Mouse (Mus musculus) neural tube, embryonic 15.5 days (tissue): ENCODE measurements around the gene Prmt3. TPM values are rescaled to one million over a fixed set of nuclear protein-coding genes. Genes with fewer than 3 reads are reported as not detected.

Experiments used
- ATAC-seq: fragments of 200-750 bp; cut with Nextera tagmentation; 2 replicates; pipeline ENCODE4 v1.8.0; 2017; ENCODE audit warnings: mild to moderate bottlenecking, moderate TSS enrichment, moderate library complexity; ENCODE audit not compliant: low FRiP score
- H3K27ac ChIP-seq: fragments of 300-500 bp; sonication (generic); replicated peaks from 2 replicates; pipeline ENCODE4 v1.5.1; 2015; ENCODE audit warnings: mild to moderate bottlenecking, inconsistent platforms
- H3K27me3 ChIP-seq: fragments of 300-500 bp; sonication (generic); replicated peaks from 2 replicates; pipeline ENCODE4 v1.6.1; 2015; ENCODE audit warnings: inconsistent platforms
- H3K36me3 ChIP-seq: fragments of 300-500 bp; sonication (generic); 2 replicates; pipeline ENCODE4 v1.6.1; 2015; ENCODE audit warnings: inconsistent platforms
- H3K4me1 ChIP-seq: fragments of 300-500 bp; sonication (generic); 2 replicates; pipeline ENCODE4 v1.6.1; 2015; ENCODE audit warnings: inconsistent platforms
- H3K4me2 ChIP-seq: fragments of 300-500 bp; sonication (generic); 2 replicates; pipeline ENCODE4 v1.6.1; 2015; ENCODE audit warnings: inconsistent platforms, mild to moderate bottlenecking, moderate library complexity
- H3K4me3 ChIP-seq: fragments of 300-500 bp; sonication (generic); replicated peaks from 2 replicates; pipeline ENCODE4 v1.5.1; 2015; ENCODE audit warnings: mild to moderate bottlenecking, inconsistent platforms
- H3K9ac ChIP-seq: fragments of 300-500 bp; sonication (generic); replicated peaks from 2 replicates; pipeline ENCODE4 v1.6.1; 2015; ENCODE audit warnings: mild to moderate bottlenecking, inconsistent platforms
- H3K9me3 ChIP-seq: fragments of 300-500 bp; sonication (generic); replicated peaks from 2 replicates; pipeline ENCODE4 v1.6.1; 2016; ENCODE audit warnings: inconsistent platforms
- WGBS: fragments of 180-500 bp; shearing (Covaris S2); methylation state at CpG from one replicate; pipeline ENCODE4 v1.1.7; 2015; ENCODE audit warnings: mixed read lengths; 5-methylcytosine and 5-hydroxymethylcytosine counted together
- polyA plus RNA-seq: library from polyadenylated mRNA; unstranded; fragments of >200 nt; fragmentation: Nextera tagmentation; extraction: Ambion mirVana; gene quantifications from 2 replicates; pipeline ENCODE4 v1.2.1, GENCODE M21; 2015

The Prmt3 gene
- polyA plus RNA-seq, 1 experiment from 2014 or later, result 47.7 TPM

DNA sequence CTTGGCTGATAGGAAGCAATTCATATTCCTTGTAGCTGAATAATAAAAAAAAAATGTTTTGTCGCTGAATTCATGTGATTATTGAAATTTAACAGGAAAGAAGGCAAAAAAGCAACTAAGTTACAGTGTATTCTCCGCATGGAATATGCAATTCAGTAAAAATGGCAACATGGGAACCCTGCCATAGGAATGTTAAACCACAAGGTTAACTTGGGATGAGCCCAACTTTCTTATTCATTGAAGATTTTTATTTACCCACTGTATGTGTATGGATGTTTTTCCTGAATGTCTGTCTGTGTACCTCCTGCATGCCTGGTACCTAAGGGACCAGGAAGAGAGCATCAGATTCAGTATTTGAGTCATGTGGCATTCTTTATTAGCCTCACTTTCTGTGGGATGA lies 83.0 kb downstream of the Prmt3 start:
- Histone ChIP-seq H3K9me3 (no peaks in the 10 kb centered on the region), H3K36me3 (peaks cover 13% of the 10 kb centered on the region; the same call in 1 of the 2 replicates), H3K27ac (no peak overlapping the region), H3K4me3 (no peak overlapping the region), H3K4me1 (no peaks in the 10 kb centered on the region), H3K4me2 (no peak overlapping the region), H3K9ac (no peak overlapping the region), H3K27me3 (no peaks in the 10 kb centered on the region)
- 93% methylated on average over 2 of the region's 2 CpGs for WGBS
- no peak for ATAC-seq

DNA sequence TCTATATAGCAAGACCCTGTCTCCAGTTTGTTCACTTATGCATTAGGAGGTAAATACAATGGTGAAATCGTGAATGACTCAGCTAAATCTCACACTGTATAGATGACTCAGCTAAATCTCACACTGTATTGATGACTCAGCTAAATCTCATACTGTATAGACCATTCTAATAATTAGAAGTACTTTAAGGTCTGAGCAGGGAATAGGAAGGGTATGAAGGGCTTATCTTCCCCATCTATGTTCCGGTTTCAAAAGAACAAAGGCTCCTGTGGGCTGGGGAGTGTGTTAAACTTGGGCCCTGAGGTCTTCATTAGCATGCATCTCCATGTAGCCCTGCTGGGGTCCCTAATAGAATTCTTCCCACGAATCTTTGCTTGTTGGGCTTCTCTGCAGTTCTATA lies 85.6 kb downstream of the Prmt3 start:
- Histone ChIP-seq H3K9ac (no peak overlapping the region), H3K27ac (0 out of 2 replicates have a peak overlapping the region, but pooled peaks have one; percentile 9), H3K36me3 (peaks cover 7% of the 10 kb centered on the region; the same call in 1 of the 2 replicates), H3K9me3 (no peaks in the 10 kb centered on the region), H3K27me3 (no peaks in the 10 kb centered on the region), H3K4me2 (no peak overlapping the region), H3K4me3 (no peak overlapping the region), H3K4me1 (no peaks in the 10 kb centered on the region)
- WGBS, result 54% methylated on average over 3 of the region's 3 CpGs
- ATAC-seq, result no peak

DNA sequence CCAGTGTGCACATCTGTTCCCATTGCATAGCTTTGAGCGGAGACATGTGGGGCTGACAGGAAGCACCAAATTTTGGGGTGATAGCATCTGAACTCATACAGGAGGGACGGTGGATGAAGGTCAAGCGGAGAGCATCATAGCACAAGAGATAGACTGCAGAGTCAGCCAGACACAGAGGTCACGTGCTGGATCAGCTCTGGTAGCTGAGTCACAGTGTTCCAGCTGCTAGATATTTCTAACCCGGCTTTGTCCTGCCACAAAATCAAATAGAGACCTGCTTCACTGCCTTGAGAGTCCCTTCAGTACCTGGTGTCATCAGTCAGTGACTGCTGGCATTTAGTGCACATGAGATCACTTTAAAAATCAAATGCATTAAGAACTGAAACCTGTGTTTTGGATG lies 91.5 kb downstream of the Prmt3 start:
- 76% methylated on average over 5 of the region's 5 CpGs for WGBS
- no peaks in the 10 kb centered on the region for H3K9me3 ChIP-seq
- ATAC-seq, result peak; percentile 16; the same call in 1 of the 2 replicates

DNA sequence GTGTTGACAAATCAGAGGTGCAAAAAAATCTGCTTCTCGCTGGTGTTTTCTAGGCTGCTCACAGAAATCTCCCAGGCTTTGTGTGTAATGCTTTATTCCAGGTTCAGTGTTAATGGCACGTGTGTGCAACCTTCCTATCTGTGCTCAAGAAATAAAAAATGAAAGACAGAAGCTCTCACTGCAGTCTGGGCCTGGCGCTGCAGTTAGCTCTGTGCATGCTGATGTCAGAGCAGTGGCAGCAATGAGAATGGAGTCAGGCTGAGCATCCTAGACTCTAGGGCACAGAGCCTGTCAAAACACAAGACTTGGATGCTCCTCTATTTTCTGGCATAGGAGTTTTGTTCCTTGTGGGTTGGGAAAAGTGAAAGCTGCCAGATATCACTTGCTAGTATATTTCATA lies 92.1 kb downstream of the Prmt3 start:
- H3K9me3 ChIP-seq, result no peaks in the 10 kb centered on the region

More for the DNA sequence above, 91.5 kb downstream of the Prmt3 start:
- Histone ChIP-seq H3K9ac (no peak overlapping the region), H3K4me3 (no peak overlapping the region), H3K27me3 (no peaks in the 10 kb centered on the region), H3K27ac (peak overlapping the region; percentile 60), H3K4me2 (no peak overlapping the region), H3K4me1 (peaks cover 6% of the 10 kb centered on the region; the same call in 1 of the 2 replicates), H3K36me3 (no peaks in the 10 kb centered on the region)

DNA sequence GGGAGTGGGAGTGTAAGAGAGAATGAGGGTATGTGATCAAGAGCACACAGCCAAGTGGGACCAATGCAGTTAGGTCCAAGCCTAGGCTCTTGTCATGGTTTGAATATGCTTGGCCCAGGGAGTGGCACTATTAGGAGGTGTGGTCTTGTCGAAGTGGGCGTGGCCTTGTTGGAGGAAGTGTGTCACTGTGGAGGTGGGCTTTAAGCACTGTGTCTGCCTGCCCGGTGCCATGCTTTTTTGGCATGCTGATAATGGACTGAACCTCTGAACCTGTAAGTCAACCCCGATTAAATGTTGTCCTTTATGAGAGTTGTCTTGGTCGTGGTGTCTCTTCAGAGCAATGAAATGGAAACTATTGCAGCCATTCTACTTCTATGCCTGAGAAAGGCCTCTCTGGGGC lies 99.2 kb downstream of the Prmt3 start:
- Histone ChIP-seq H3K4me1 (peaks cover 23% of the 10 kb centered on the region), H3K27me3 (no peaks in the 10 kb centered on the region), H3K27ac (no peak overlapping the region), H3K4me3 (no peak overlapping the region), H3K9me3 (no peaks in the 10 kb centered on the region), H3K4me2 (no peak overlapping the region), H3K9ac (no peak overlapping the region), H3K36me3 (no peaks in the 10 kb centered on the region)
- 86% methylated on average over 5 of the region's 5 CpGs for WGBS
- no peak for ATAC-seq

More for the DNA sequence above, 92.1 kb downstream of the Prmt3 start:
- H3K27me3 ChIP-seq, result no peaks in the 10 kb centered on the region
- peak; percentile 66 for ATAC-seq
- H3K9ac ChIP-seq, result no peak overlapping the region
- no peak overlapping the region for H3K4me2 ChIP-seq
- peaks cover 6% of the 10 kb centered on the region; the same call in 1 of the 2 replicates for H3K4me1 ChIP-seq
- H3K4me3 ChIP-seq, result no peak overlapping the region
- WGBS, result 53% methylated on average over 3 of the region's 3 CpGs
- no peaks in the 10 kb centered on the region for H3K36me3 ChIP-seq
- peak overlapping the region; percentile 60 for H3K27ac ChIP-seq

DNA sequence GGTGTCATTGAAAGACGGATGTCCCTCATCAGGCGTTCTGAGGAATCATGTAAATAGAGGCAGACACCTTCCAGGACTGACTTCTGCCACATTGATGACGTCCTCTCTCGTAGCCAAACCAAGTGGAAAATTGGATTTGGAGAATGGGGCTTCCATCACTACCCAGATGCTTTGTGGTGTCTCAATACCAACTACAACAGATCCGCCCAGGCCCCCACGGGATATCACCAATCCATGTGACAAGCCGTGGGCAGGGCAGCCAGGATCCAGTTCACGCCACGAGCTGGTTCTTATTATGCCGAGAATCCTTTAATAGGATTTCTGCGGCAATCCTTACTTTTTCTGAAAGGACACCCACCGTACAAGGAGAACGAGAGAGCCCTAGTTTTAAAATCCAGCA lies 100.9 kb downstream of the Prmt3 start:
- peak overlapping the region; percentile 71 for H3K27ac ChIP-seq
- H3K4me3 ChIP-seq, result no peak overlapping the region
- no peaks in the 10 kb centered on the region for H3K36me3 ChIP-seq
- H3K4me2 ChIP-seq, result no peak overlapping the region
- no peaks in the 10 kb centered on the region for H3K27me3 ChIP-seq
- no peak; the same call in 1 of the 2 replicates for ATAC-seq
- WGBS, result 54% methylated on average over 13 of the region's 13 CpGs
- no peaks in the 10 kb centered on the region for H3K9me3 ChIP-seq
- no peak overlapping the region for H3K9ac ChIP-seq
- H3K4me1 ChIP-seq, result peaks cover 32% of the 10 kb centered on the region

DNA sequence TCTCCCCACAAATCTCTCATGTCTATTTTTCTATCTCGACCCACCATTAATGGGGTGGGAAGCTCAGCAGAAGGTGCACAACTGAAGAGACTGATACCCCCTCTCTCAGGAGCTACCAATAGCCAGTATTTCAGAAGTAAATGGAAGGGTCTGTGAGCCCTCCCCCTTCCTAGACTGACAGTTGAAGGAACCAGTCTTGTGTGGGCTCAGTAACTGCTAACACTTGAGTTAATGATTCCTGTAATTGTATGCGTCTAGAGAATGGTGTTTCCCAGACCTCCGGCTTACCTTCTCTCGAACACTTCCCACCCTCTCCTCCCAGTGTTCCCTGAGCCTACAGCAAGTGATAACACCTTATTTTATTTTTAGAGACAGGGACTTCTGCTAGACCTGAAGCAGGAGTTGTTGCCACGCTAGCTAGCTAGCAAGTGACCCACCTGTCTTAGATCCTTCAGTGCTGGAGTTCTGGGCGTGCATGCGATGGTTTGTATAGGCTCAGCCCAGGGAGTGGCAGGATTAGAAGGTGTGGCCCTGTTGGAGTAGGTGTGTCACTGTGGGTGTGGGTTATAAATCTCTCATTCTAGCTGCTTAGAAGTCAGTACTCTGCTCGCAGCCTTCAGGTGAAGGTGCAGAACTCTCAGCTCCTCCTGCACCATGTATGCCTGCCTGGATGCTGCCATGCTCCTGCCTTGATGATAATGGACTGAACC lies 102.0 kb downstream of the Prmt3 start:
- peaks cover 32% of the 10 kb centered on the region for H3K4me1 ChIP-seq
- no peak overlapping the region for H3K9ac ChIP-seq
- WGBS, result 71% methylated on average over 8 of the region's 8 CpGs
- H3K9me3 ChIP-seq, result no peaks in the 10 kb centered on the region
- H3K4me3 ChIP-seq, result no peak overlapping the region
- no peak overlapping the region for H3K4me2 ChIP-seq
- ATAC-seq, result peak; percentile 9; the same call in 1 of the 2 replicates
- H3K27me3 ChIP-seq, result no peaks in the 10 kb centered on the region
- peak overlapping the region; percentile 71 for H3K27ac ChIP-seq
- no peaks in the 10 kb centered on the region for H3K36me3 ChIP-seq

DNA sequence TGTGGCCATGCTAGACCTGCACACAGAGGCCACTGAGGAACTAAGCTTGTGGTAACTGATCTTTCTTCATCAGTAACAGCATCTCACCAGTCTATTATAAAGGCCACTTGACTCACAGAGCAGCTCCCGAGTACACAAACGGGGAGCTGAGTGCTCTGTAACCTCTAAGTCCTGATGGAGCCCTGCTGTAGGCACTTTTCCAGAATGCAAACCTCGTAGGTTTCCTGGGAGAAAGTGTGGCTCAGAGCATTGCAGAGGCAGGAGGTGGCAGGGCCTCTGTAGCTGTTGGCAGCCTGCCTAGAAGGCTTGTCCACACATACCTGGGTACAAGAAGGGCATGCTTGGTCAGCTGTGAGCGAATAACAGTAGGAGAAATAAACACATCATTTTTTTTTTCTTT lies 104.1 kb downstream of the Prmt3 start:
- Histone ChIP-seq H3K4me1 (peaks cover 32% of the 10 kb centered on the region), H3K4me2 (peak overlapping the region; percentile 22), H3K9ac (no peak overlapping the region), H3K4me3 (no peak overlapping the region), H3K9me3 (no peaks in the 10 kb centered on the region), H3K27ac (peak overlapping the region; percentile 71), H3K36me3 (no peaks in the 10 kb centered on the region), H3K27me3 (no peaks in the 10 kb centered on the region)
- 20% methylated on average over 4 of the region's 4 CpGs for WGBS
- ATAC-seq, result peak; percentile 42; the same call in 1 of the 2 replicates

DNA sequence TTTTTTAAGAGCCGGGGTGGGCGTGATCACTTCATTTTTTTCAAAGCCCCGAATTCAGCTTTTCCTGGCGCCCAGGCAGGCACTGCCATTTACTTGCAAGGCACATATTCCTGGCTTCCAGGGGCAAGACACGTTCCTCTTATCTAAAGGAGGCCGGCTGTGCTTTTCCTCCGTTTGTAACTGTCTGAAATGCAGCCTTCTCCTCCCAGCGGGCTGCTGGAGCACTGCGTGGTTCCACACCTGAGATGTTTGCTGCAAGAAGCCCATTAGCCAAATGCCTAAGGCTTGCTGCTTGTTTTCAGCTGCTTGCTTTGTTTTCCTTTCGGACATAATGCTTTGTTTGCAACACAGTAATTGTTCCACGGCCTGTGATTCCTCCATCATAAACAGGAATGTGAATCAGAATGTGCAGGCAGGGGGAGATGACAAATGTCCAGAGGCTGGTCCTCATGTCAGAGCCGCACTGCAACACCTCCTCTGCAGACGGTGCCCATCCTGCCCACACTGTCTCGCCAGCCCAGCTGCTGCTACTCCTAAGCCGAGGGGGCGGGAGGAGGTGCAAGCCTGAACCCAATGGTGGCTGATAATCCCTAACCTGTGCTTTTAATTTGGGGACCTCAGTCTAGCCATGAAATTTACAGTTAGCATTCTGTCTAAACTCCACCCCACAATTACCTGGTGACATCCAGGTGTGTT lies 104.7 kb downstream of the Prmt3 start:
- H3K27me3 ChIP-seq, result no peaks in the 10 kb centered on the region
- H3K4me3 ChIP-seq, result no peak overlapping the region
- H3K27ac ChIP-seq, result peak overlapping the region; percentile 71
- 21% methylated on average over 16 of the region's 16 CpGs for WGBS
- peak overlapping the region; percentile 22 for H3K4me2 ChIP-seq
- H3K4me1 ChIP-seq, result peaks cover 32% of the 10 kb centered on the region
- peak; percentile 79 for ATAC-seq
- no peaks in the 10 kb centered on the region for H3K9me3 ChIP-seq
- no peak overlapping the region for H3K9ac ChIP-seq
- no peaks in the 10 kb centered on the region for H3K36me3 ChIP-seq

DNA sequence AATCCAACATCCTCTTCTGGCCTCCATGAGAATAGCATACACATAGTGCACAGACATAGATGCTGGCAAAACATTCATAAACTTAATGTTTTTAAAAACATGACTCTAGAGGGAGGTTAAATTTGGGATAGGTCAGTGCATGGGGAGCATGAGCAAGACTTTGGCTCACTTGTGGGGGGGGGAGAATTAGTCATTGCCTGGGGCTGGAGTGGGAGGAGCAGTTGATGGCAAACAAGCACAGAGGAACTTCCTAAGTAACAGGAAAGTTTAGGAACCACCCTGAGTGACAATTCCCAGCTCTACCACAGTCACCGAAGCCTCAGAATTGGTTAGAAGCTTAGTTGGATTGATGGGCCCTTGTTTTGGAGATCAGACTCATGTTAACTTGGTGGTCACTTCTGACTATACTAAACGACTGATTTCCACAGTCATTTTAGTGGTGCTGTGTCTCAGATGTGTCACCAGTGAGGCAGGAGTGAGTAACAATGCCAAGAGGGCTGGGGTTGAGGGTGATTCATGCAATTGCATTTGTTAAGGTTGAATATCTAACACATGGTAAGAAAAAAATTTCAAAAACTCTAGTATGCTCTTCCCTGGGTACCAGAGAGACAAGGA lies 109.7 kb downstream of the Prmt3 start:
- ATAC-seq, result no peak
- Histone ChIP-seq H3K27me3 (no peaks in the 10 kb centered on the region), H3K4me3 (no peak overlapping the region), H3K36me3 (no peaks in the 10 kb centered on the region), H3K27ac (no peak overlapping the region), H3K9ac (no peak overlapping the region), H3K9me3 (no peaks in the 10 kb centered on the region), H3K4me1 (peaks cover 4% of the 10 kb centered on the region), H3K4me2 (no peak overlapping the region)
- 80% methylated on average over 2 of the region's 2 CpGs for WGBS

DNA sequence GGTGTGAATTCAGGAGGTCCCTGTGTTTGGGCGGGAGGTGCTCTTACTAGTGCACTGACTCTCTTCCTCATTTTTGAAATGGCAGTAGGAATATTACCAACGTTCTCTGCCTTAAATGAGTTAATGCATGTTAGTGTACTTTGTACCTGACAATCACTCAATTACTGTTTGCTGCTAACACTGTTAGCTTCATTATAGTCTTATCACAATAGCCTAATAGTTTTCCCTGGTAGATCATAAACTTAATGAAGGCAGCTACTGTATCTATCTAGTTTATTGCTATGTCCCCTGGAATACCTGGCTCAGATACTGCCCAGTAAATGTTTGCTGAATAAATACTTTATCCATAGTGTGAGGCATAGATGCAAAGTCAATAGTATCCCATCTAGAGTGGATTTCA lies 116.6 kb downstream of the Prmt3 start:
- Histone ChIP-seq H3K9me3 (no peaks in the 10 kb centered on the region), H3K27me3 (no peaks in the 10 kb centered on the region), H3K4me3 (no peak overlapping the region), H3K9ac (no peak overlapping the region), H3K4me1 (no peaks in the 10 kb centered on the region), H3K27ac (no peak overlapping the region), H3K4me2 (no peak overlapping the region), H3K36me3 (no peaks in the 10 kb centered on the region)
- ATAC-seq, result no peak
- 58% methylated on average over 2 of the region's 2 CpGs for WGBS
